Mouse (Mus musculus): ENCODE data around the gene Nos3. TPM values are rescaled to one million over a fixed set of nuclear protein-coding genes. Genes with fewer than 3 reads are reported as not detected.

The Nos3 gene
- polyA plus RNA-seq, 1 experiment from 2014 or later = 1.8 TPM

- Histone ChIP-seq H3K27me3 (ENCODE audit: insufficient read depth, low read length) (peaks cover 61% of the 10 kb centered on the region), H3K9ac (replicated peaks) (no peak overlapping the region), H3K27ac (ENCODE audit: low read depth) (no peak overlapping the region), H3K9me3 (ENCODE audit: low read length) (no peaks in the 10 kb centered on the region), H3K4me1 (ENCODE audit: insufficient read depth) (peaks cover 13% of the 10 kb centered on the region), H3K4me3 (ENCODE audit: low read depth, low read length) (no peak overlapping the region), H3K36me3 (replicated peaks; ENCODE audit: insufficient read depth, low read length) (no peaks in the 10 kb centered on the region), H3K4me2 (ENCODE audit: low read depth, low read length) (no peak overlapping the region)
- ATAC-seq (no peak), DNase-seq (no peak)
- no peak for TF ChIP-seq CTCF (IDR thresholded peaks at IDR 0.05; ENCODE audit: low read depth)
- TF ChIP-seq EP300 (IDR thresholded peaks at IDR 0.05; ENCODE audit: low read depth) = no peak
- 46% methylated on average over 4 of the region's 4 CpGs for WGBS (ENCODE audit: insufficient replicate concordance)
These were observed 11.3 kb upstream of the Nos3 start for GRCm38 (mm10) chr5:24353327-24353726.

GRCm38 (mm10) chr5:24356764-24357163 is 7.8 kb upstream of the Nos3 start:
- 55% methylated on average over 4 of the region's 4 CpGs for WGBS (ENCODE audit: insufficient replicate concordance)
- Histone ChIP-seq H3K4me1 (ENCODE audit: insufficient read depth) (peaks cover 2% of the 10 kb centered on the region), H3K27me3 (ENCODE audit: insufficient read depth, low read length) (peaks cover 28% of the 10 kb centered on the region), H3K4me3 (ENCODE audit: low read depth, low read length) (no peak overlapping the region), H3K9ac (replicated peaks) (no peak overlapping the region), H3K9me3 (ENCODE audit: low read length) (no peaks in the 10 kb centered on the region), H3K4me2 (ENCODE audit: low read depth, low read length) (no peak overlapping the region), H3K36me3 (replicated peaks; ENCODE audit: insufficient read depth, low read length) (no peaks in the 10 kb centered on the region), H3K27ac (ENCODE audit: low read depth) (no peak overlapping the region)
- no peak for DNase-seq
- no peak for ATAC-seq
- TF ChIP-seq EP300 (IDR thresholded peaks at IDR 0.05; ENCODE audit: low read depth) = no peak

GRCm38 (mm10) chr5:24357461-24357860 is 7.1 kb upstream of the Nos3 start:
- H3K4me2 ChIP-seq (ENCODE audit: low read depth, low read length) = no peak overlapping the region
- H3K9ac ChIP-seq (replicated peaks) = no peak overlapping the region
- H3K27ac ChIP-seq (ENCODE audit: low read depth) = no peak overlapping the region
- no peaks in the 10 kb centered on the region for H3K36me3 ChIP-seq (replicated peaks; ENCODE audit: insufficient read depth, low read length)
- no peaks in the 10 kb centered on the region for H3K4me1 ChIP-seq (ENCODE audit: insufficient read depth)
- ATAC-seq (peak; percentile 72), DNase-seq (peak; percentile 87)
- H3K27me3 ChIP-seq (ENCODE audit: insufficient read depth, low read length) = peaks cover 21% of the 10 kb centered on the region
- TF ChIP-seq EP300 (IDR thresholded peaks at IDR 0.05; ENCODE audit: low read depth) = no peak
- TF ChIP-seq CTCF (IDR thresholded peaks at IDR 0.05; ENCODE audit: low read depth) = peak; percentile 65
- 8% methylated on average over 7 of the region's 7 CpGs for WGBS (ENCODE audit: insufficient replicate concordance)
- no peaks in the 10 kb centered on the region for H3K9me3 ChIP-seq (ENCODE audit: low read length)
- no peak overlapping the region for H3K4me3 ChIP-seq (ENCODE audit: low read depth, low read length)

GRCm38 (mm10) chr5:24360792-24361454 is 3.7 kb upstream of the Nos3 start:
- Histone ChIP-seq H3K9ac (replicated peaks) (no peak overlapping the region), H3K27ac (ENCODE audit: low read depth) (no peak overlapping the region), H3K27me3 (ENCODE audit: insufficient read depth, low read length) (no peaks in the 10 kb centered on the region), H3K4me2 (ENCODE audit: low read depth, low read length) (peak overlapping the region; percentile 13; the same call in 1 of the 2 replicates), H3K9me3 (ENCODE audit: low read length) (no peaks in the 10 kb centered on the region), H3K36me3 (replicated peaks; ENCODE audit: insufficient read depth, low read length) (no peaks in the 10 kb centered on the region), H3K4me1 (ENCODE audit: insufficient read depth) (no peaks in the 10 kb centered on the region), H3K4me3 (ENCODE audit: low read depth, low read length) (no peak overlapping the region)
- ATAC-seq = peak; percentile 59
- TF ChIP-seq EP300 (IDR thresholded peaks at IDR 0.05; ENCODE audit: low read depth) (no peak), CTCF (IDR thresholded peaks at IDR 0.05; ENCODE audit: low read depth) (peak; percentile 98)
- 0% methylated on average over 7 of the region's 7 CpGs for WGBS (ENCODE audit: insufficient replicate concordance)
- peak; percentile 82 for DNase-seq

- ATAC-seq = no peak
- 83% methylated on average over 2 of the region's 2 CpGs for WGBS (ENCODE audit: insufficient replicate concordance)
These were observed 1.1 kb upstream of the Nos3 start for GRCm38 (mm10) chr5:24363467-24363866.

GRCm38 (mm10) chr5:24364061-24364460 is 549 bp upstream of the Nos3 start:
- no peaks in the 10 kb centered on the region for H3K36me3 ChIP-seq (replicated peaks; ENCODE audit: insufficient read depth, low read length)
- DNase-seq (no peak), ATAC-seq (no peak)
- WGBS (ENCODE audit: insufficient replicate concordance) = 64% methylated on average over 3 of the region's 3 CpGs
- no peak overlapping the region for H3K9ac ChIP-seq (replicated peaks)
- H3K4me3 ChIP-seq (ENCODE audit: low read depth, low read length) = no peak overlapping the region
- H3K27ac ChIP-seq (ENCODE audit: low read depth) = no peak overlapping the region
- TF ChIP-seq EP300 (IDR thresholded peaks at IDR 0.05; ENCODE audit: low read depth) (no peak), CTCF (IDR thresholded peaks at IDR 0.05; ENCODE audit: low read depth) (no peak)
- no peaks in the 10 kb centered on the region for H3K9me3 ChIP-seq (ENCODE audit: low read length)
- no peaks in the 10 kb centered on the region; the same call in 1 of the 2 replicates for H3K4me1 ChIP-seq (ENCODE audit: insufficient read depth)
- H3K27me3 ChIP-seq (ENCODE audit: insufficient read depth, low read length) = no peaks in the 10 kb centered on the region
- no peak overlapping the region for H3K4me2 ChIP-seq (ENCODE audit: low read depth, low read length)

More at GRCm38 (mm10) chr5:24363467-24363866, 1.1 kb upstream of the Nos3 start:
- Histone ChIP-seq H3K27ac (ENCODE audit: low read depth) (no peak overlapping the region), H3K4me3 (ENCODE audit: low read depth, low read length) (no peak overlapping the region), H3K36me3 (replicated peaks; ENCODE audit: insufficient read depth, low read length) (no peaks in the 10 kb centered on the region), H3K9ac (replicated peaks) (no peak overlapping the region), H3K4me2 (ENCODE audit: low read depth, low read length) (no peak overlapping the region), H3K9me3 (ENCODE audit: low read length) (no peaks in the 10 kb centered on the region), H3K4me1 (ENCODE audit: insufficient read depth) (no peaks in the 10 kb centered on the region; the same call in 1 of the 2 replicates), H3K27me3 (ENCODE audit: insufficient read depth, low read length) (no peaks in the 10 kb centered on the region)
- TF ChIP-seq EP300 (IDR thresholded peaks at IDR 0.05; ENCODE audit: low read depth) (no peak), CTCF (IDR thresholded peaks at IDR 0.05; ENCODE audit: low read depth) (no peak)
- DNase-seq = no peak

Measured in liver, postnatal 0 days (tissue).